Mouse (Mus musculus) kidney, postnatal 0 days (tissue): ENCODE measurements at regions not wholly inside any gene's neighbourhood (a gene's known extent, or its start where the extent isn't known, plus 50 kb on each side); places are given as distances from the start of the nearest gene placed in this dataset.

Experiments used
- ATAC-seq: fragments of 200-750 bp; cut with Nextera tagmentation; replicated peaks from 2 replicates; pipeline ENCODE4 v1.8.0; 2017; ENCODE audit warnings: low read depth, moderate number of reproducible peaks, moderate TSS enrichment, moderate library complexity; ENCODE audit not compliant: low FRiP score
- DNase-seq: peaks from one replicate; pipeline ENCODE4 v3.0.0-alpha.2; 2016; ENCODE audit warnings: low spot score
- H3K27ac ChIP-seq: fragments of 300-500 bp; sonication (generic); 2 replicates; pipeline ENCODE4 v1.5.1; 2014; ENCODE audit warnings: mild to moderate bottlenecking
- H3K27me3 ChIP-seq: fragments of 300-500 bp; sonication (generic); 2 replicates; pipeline ENCODE4 v1.6.1; 2014; ENCODE audit warnings: low read length, mixed read lengths; ENCODE audit not compliant: insufficient read depth
- H3K36me3 ChIP-seq: fragments of 300-500 bp; sonication (generic); 2 replicates; pipeline ENCODE4 v1.6.1; 2014; ENCODE audit warnings: low read length, mixed read lengths; ENCODE audit not compliant: insufficient read depth
- H3K4me1 ChIP-seq: fragments of 300-500 bp; sonication (generic); replicated peaks from 2 replicates; pipeline ENCODE4 v1.6.1; 2014; ENCODE audit warnings: antibody characterized with exemption, low read length, mixed read lengths; ENCODE audit not compliant: insufficient read depth
- H3K4me2 ChIP-seq: fragments of 300-500 bp; sonication (generic); 2 replicates; pipeline ENCODE4 v1.6.1; 2014; ENCODE audit warnings: mild to moderate bottlenecking, low read length, moderate library complexity, mixed read lengths
- H3K4me3 ChIP-seq: fragments of 300-500 bp; sonication (generic); replicated peaks from 2 replicates; pipeline ENCODE4 v1.5.1; 2014; ENCODE audit warnings: low read depth, low read length
- H3K9ac ChIP-seq: fragments of 300-500 bp; sonication (generic); 2 replicates; pipeline ENCODE4 v1.6.1; 2014; ENCODE audit warnings: low read depth, low read length
- H3K9me3 ChIP-seq: fragments of 300-500 bp; sonication (generic); replicated peaks from 2 replicates; pipeline ENCODE4 v1.6.1; 2016; ENCODE audit warnings: low read length, inconsistent platforms, mixed read lengths
- CTCF ChIP-seq: IDR thresholded peaks from 2 replicates; pipeline ENCODE4 v1.5.1; 2016; ENCODE audit warnings: antibody characterized with exemption, low read depth, mild to moderate bottlenecking, moderate library complexity
- WGBS: fragments of 180-500 bp; shearing (Covaris S2); extraction: QIAGEN DNeasy Blood & Tissue Kit; methylation state at CpG from one replicate; pipeline ENCODE4 v1.1.7; 2014; 5-methylcytosine and 5-hydroxymethylcytosine counted together

DNA sequence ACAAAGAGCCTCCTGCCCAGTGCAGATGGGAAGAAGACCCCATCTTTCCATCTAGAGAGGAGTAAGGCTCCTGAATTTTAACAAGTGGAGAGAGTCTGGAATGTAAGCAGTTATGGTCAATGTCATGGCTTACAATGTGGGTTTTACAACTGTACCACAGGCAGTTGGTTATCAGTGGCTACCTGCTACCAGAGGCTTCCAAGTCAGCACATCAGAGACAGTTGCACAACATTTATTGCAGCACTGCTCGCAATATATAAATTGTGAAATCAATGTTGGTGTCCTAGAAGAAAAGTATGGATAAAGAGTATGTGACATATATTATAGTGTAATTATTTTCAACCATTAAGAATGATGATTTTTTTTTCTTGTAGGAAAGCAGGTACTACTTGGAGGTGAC, 285.0 kb upstream of the Kif2a start:
- Histone ChIP-seq H3K27me3 (no peaks in the 10 kb centered on the region), H3K9ac (no peak overlapping the region), H3K9me3 (no peaks in the 10 kb centered on the region), H3K27ac (no peak overlapping the region), H3K36me3 (no peaks in the 10 kb centered on the region), H3K4me2 (no peak overlapping the region), H3K4me1 (no peaks in the 10 kb centered on the region), H3K4me3 (no peak overlapping the region)
- TF ChIP-seq CTCF, result no peak
- ATAC-seq (no peak), DNase-seq (no peak)
- WGBS, result 95% methylated on average over 1 of the region's 1 CpGs

DNA sequence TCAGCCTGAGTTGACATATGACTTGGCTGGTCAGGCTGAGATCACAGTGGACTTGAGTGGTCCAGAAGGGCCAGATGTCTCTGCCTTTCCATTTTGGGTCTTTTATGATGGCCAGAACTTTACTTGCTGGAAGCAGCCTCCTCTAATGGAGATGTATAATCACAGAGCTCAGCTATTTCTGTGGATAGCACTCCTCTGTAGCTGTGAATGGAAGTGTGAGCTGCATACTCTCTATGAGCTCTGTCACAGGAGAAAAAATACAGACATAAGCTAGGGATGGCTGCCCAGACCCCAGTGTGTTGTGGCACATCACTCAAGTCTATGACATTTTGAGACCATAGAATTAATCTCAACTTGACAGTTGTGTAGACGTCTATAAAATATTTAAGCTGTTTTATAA, 284.3 kb upstream of the Kif2a start:
- no peak for TF ChIP-seq CTCF

DNA sequence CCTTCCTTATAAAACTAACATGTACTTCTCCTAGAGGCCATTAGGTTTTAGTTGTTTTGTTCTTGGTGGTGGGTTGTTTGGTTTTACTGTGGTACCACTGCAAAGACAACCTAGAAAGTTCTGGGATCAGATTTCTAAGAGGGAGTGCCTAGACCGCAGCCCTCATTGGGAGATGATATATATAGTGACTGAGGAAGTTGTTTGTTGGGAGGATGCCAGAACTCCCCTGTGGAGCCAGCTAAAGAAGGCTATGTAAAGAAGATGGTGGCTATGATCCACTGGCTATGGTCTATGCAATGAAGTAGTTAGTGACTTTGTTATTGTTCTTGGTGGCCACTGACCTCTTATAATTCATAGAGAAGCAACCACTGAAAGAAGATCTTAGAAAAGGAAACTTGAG, 283.8 kb upstream of the Kif2a start:
- no peaks in the 10 kb centered on the region for H3K36me3 ChIP-seq
- no peak overlapping the region for H3K9ac ChIP-seq
- no peak overlapping the region for H3K4me3 ChIP-seq
- DNase-seq, result no peak
- no peaks in the 10 kb centered on the region for H3K4me1 ChIP-seq
- H3K9me3 ChIP-seq, result no peaks in the 10 kb centered on the region
- H3K4me2 ChIP-seq, result no peak overlapping the region
- H3K27ac ChIP-seq, result no peak overlapping the region
- ATAC-seq, result no peak
- no peaks in the 10 kb centered on the region for H3K27me3 ChIP-seq
- TF ChIP-seq CTCF, result no peak
- WGBS, result 19% methylated on average over 1 of the region's 1 CpGs

More for the DNA sequence above, 284.3 kb upstream of the Kif2a start:
- Histone ChIP-seq H3K36me3 (no peaks in the 10 kb centered on the region), H3K27ac (no peak overlapping the region), H3K4me1 (no peaks in the 10 kb centered on the region), H3K4me2 (no peak overlapping the region), H3K9me3 (no peaks in the 10 kb centered on the region), H3K4me3 (no peak overlapping the region), H3K27me3 (no peaks in the 10 kb centered on the region), H3K9ac (no peak overlapping the region)
- ATAC-seq, result no peak
- no peak for DNase-seq
- 57% methylated on average over 1 of the region's 1 CpGs for WGBS

DNA sequence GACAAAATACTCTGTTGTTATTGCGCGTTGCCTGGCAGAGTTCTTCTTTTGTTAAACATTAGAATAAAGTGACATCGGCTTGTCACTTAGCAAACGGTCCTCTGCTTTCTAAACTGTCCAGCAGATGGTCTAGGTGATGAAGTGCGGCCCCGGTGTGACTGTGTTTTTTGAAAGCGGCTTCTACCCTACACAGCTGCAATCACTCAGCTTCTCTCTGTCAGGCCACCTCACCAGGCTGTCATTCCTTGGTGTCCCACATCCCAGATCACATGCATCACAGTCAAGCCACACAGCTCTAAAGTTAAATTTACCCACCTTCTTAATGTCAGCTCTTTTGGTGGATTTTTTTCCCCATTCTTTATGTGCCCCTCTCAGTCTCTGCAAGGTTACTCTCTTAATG, 282.0 kb upstream of the Kif2a start:
- H3K9me3 ChIP-seq, result no peaks in the 10 kb centered on the region
- H3K4me3 ChIP-seq, result no peak overlapping the region
- DNase-seq (no peak), ATAC-seq (no peak)
- no peak overlapping the region for H3K27ac ChIP-seq
- no peaks in the 10 kb centered on the region for H3K36me3 ChIP-seq
- H3K9ac ChIP-seq, result no peak overlapping the region
- H3K4me2 ChIP-seq, result no peak overlapping the region
- TF ChIP-seq CTCF, result no peak
- H3K27me3 ChIP-seq, result no peaks in the 10 kb centered on the region
- 38% methylated on average over 7 of the region's 7 CpGs for WGBS
- no peaks in the 10 kb centered on the region for H3K4me1 ChIP-seq

DNA sequence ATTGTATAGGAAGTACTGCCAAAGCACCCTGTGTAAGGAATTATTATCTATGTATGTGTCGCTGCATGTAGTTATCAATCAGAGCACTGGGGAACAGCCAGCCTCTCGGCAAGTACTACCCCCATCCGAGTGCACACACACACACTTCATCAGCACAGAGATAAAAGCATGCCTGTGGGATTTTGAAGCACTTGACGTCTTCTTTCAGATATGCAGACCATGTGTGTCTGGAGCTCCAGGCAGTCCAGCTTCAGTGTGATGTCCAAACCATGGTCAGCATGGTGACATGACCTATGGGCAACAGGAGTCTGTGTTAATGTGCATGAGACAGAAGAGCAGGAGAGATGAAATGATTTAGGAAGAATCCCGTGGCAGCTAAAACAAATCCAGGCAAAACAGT, 281.4 kb upstream of the Kif2a start:
- Histone ChIP-seq H3K36me3 (no peaks in the 10 kb centered on the region), H3K4me3 (no peak overlapping the region), H3K4me2 (no peak overlapping the region), H3K9ac (no peak overlapping the region), H3K27me3 (no peaks in the 10 kb centered on the region), H3K27ac (no peak overlapping the region), H3K9me3 (no peaks in the 10 kb centered on the region), H3K4me1 (no peaks in the 10 kb centered on the region)
- TF ChIP-seq CTCF, result no peak
- WGBS, result 58% methylated on average over 5 of the region's 5 CpGs
- DNase-seq, result no peak
- no peak for ATAC-seq

DNA sequence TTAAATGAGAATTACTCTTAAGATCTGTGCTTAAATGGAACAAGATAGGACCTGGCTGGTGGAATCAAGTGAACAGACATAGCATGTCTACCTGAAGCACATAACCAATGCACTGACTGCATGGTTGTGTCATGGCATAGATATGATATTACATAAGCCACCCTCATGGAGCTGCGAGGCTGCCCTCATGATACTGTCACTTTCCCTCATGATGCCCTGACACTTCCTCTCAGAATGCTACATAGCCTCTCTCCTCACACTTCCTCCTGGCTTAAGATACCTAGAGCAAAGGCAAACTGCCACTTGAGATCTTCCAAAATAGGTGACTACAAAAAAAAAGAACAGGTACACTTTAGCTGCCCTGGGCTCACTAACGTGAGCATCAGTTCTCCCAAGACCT, 278.9 kb upstream of the Kif2a start:
- Histone ChIP-seq H3K36me3 (no peaks in the 10 kb centered on the region), H3K4me2 (no peak overlapping the region), H3K4me3 (no peak overlapping the region), H3K27ac (no peak overlapping the region), H3K9me3 (no peaks in the 10 kb centered on the region), H3K27me3 (no peaks in the 10 kb centered on the region), H3K4me1 (no peaks in the 10 kb centered on the region), H3K9ac (no peak overlapping the region)
- no peak for TF ChIP-seq CTCF
- DNase-seq (no peak), ATAC-seq (no peak)
- WGBS, result 76% methylated on average over 2 of the region's 2 CpGs

DNA sequence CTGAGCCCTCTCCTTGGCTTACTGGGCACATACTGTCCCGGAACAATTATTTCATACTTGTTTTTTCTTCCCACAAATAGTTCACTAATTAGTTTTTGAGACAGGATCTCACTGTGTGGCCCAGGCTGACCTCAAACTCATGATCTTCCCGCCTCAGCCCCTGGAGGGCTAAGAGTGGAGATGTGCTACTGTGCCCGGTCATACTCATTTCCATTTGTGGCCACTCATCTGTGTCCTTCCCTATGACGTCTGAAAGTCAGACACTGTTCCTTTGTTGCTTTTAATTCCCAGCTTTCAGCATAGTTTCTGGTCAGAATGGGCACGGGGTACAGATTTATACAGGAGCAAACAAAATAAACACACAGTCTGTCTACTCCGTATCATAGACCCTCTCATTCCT, 242.7 kb upstream of the Kif2a start:
- Histone ChIP-seq H3K9me3 (no peaks in the 10 kb centered on the region), H3K9ac (no peak overlapping the region), H3K4me3 (no peak overlapping the region), H3K36me3 (no peaks in the 10 kb centered on the region), H3K4me1 (no peaks in the 10 kb centered on the region), H3K4me2 (no peak overlapping the region), H3K27me3 (no peaks in the 10 kb centered on the region), H3K27ac (no peak overlapping the region)
- no peak for TF ChIP-seq CTCF
- WGBS, result 55% methylated on average over 6 of the region's 6 CpGs
- no peak for ATAC-seq
- no peak for DNase-seq
